Mouse (Mus musculus) hindbrain, embryonic 13.5 days (tissue): ENCODE measurements around the gene 1700025G04Rik. TPM values are rescaled to one million over a fixed set of nuclear protein-coding genes. Genes with fewer than 3 reads are reported as not detected.
A peak's percentile ranks its signal among the peaks of the same experiment; 100 is the strongest.

ENCODE experiments used
- ATAC-seq: fragments of 200-750 bp; cut with Nextera tagmentation; 2 replicates; pipeline ENCODE4 v1.8.0; 2017; ENCODE audit warnings: moderate TSS enrichment; ENCODE audit not compliant: low FRiP score
- H3K27ac ChIP-seq: fragments of 300-500 bp; sonication (generic); 2 replicates; pipeline ENCODE4 v1.5.1; 2015; ENCODE audit warnings: inconsistent platforms, mild to moderate bottlenecking, moderate library complexity
- H3K27me3 ChIP-seq: fragments of 300-500 bp; sonication (generic); 2 replicates; pipeline ENCODE4 v1.6.1; 2015; ENCODE audit warnings: mild to moderate bottlenecking, inconsistent platforms
- H3K36me3 ChIP-seq: fragments of 300-500 bp; sonication (generic); 2 replicates; pipeline ENCODE4 v1.6.1; 2015; ENCODE audit warnings: mild to moderate bottlenecking, inconsistent platforms
- H3K4me1 ChIP-seq: fragments of 300-500 bp; sonication (generic); replicated peaks from 2 replicates; pipeline ENCODE4 v1.6.1; 2015; ENCODE audit warnings: inconsistent platforms
- H3K4me2 ChIP-seq: fragments of 300-500 bp; sonication (generic); 2 replicates; pipeline ENCODE4 v1.6.1; 2015; ENCODE audit warnings: inconsistent platforms, mild to moderate bottlenecking, moderate library complexity
- H3K4me3 ChIP-seq: fragments of 300-500 bp; sonication (generic); 2 replicates; pipeline ENCODE4 v1.5.1; 2015; ENCODE audit warnings: mild to moderate bottlenecking, inconsistent platforms
- H3K9ac ChIP-seq: fragments of 300-500 bp; sonication (generic); 2 replicates; pipeline ENCODE4 v1.6.1; 2015; ENCODE audit warnings: mild to moderate bottlenecking, inconsistent platforms
- H3K9me3 ChIP-seq: fragments of 300-500 bp; sonication (generic); 2 replicates; pipeline ENCODE4 v1.6.1; 2016; ENCODE audit warnings: inconsistent platforms
- WGBS: fragments of 180-500 bp; shearing (Covaris S2); methylation state at CpG from one replicate; pipeline ENCODE4 v1.1.7; 2015; 5-methylcytosine and 5-hydroxymethylcytosine counted together
- polyA plus RNA-seq: library from polyadenylated mRNA; unstranded; fragments of >200 nt; fragmentation: Nextera tagmentation; extraction: Ambion mirVana; gene quantifications from 2 replicates; pipeline ENCODE4 v1.2.1, GENCODE M21; 2015

The 1700025G04Rik gene
- polyA plus RNA-seq, 1 experiment from 2014 or later, result 41.0 TPM

DNA sequence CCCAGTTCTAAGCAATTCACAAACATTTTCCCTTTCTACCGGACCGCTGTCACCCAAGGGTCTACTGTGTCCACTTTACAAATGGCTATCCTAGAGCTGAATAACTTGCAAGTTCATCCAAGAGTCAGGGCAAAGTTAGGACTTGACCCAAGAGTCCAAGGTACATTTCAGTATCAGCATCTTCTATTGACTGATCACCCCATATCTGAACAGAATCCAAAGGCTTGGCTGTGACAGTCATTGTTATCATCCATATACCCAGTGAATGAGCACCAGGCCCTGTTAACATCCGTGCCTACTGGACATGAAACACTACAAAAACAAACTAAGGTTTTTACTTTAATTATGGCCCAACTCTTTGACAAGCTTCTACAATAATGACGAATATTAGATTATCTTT, 48.9 kb downstream of the 1700025G04Rik start:
- Histone ChIP-seq H3K27me3 (no peaks in the 10 kb centered on the region), H3K4me3 (no peak overlapping the region), H3K27ac (no peak overlapping the region), H3K4me1 (peaks cover 47% of the 10 kb centered on the region), H3K4me2 (no peak overlapping the region), H3K9ac (no peak overlapping the region), H3K36me3 (no peaks in the 10 kb centered on the region), H3K9me3 (no peaks in the 10 kb centered on the region)
- ATAC-seq, result no peak
- 91% methylated on average over 4 of the region's 4 CpGs for WGBS

DNA sequence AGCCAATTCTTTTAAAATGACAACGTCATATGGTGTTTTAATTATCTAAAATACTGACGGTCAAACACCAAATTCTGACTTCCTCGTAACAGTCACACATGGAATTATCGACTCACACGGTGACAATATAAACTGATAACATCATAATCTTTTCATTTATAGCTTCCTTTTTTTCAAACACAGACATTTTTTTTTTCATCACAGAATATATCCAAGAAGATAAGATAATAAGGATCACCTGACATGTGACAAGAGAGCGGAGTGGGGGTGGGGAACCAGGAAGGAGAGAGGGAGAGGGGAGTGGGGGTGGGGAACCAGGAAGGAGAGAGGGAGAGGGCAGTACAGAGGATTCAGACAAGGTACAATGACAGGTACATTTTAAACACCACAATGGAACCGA, 49.9 kb downstream of the 1700025G04Rik start:
- ATAC-seq, result no peak
- no peak overlapping the region for H3K27ac ChIP-seq
- no peak overlapping the region for H3K4me2 ChIP-seq
- H3K4me3 ChIP-seq, result no peak overlapping the region
- peaks cover 48% of the 10 kb centered on the region for H3K4me1 ChIP-seq
- no peaks in the 10 kb centered on the region for H3K36me3 ChIP-seq
- 75% methylated on average over 7 of the region's 7 CpGs for WGBS
- H3K9ac ChIP-seq, result no peak overlapping the region
- H3K27me3 ChIP-seq, result no peaks in the 10 kb centered on the region
- H3K9me3 ChIP-seq, result no peaks in the 10 kb centered on the region

DNA sequence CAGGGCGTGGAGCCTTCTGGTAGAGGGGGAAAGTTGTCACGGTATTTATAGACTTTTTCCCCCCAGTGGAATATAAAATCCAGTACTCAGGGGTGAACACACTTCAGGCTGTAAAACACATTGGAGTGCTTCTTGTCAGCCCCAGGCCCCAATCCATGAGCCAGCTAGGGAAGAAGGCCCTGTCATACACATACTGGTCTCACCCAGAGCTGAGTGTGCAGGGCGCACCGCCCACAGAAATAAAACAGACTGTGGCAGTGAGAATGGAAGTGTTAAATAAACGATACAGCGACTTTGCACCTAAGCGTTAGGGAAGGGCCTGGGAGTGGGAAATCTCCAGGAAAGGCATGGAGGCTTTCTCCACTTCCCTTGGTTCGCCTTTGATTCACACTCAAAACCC, 50.3 kb downstream of the 1700025G04Rik start:
- Histone ChIP-seq H3K4me2 (no peak overlapping the region), H3K27me3 (no peaks in the 10 kb centered on the region), H3K9ac (no peak overlapping the region), H3K36me3 (no peaks in the 10 kb centered on the region), H3K4me1 (peaks cover 53% of the 10 kb centered on the region), H3K4me3 (no peak overlapping the region), H3K27ac (no peak overlapping the region), H3K9me3 (no peaks in the 10 kb centered on the region)
- WGBS, result 86% methylated on average over 8 of the region's 8 CpGs
- ATAC-seq, result no peak

DNA sequence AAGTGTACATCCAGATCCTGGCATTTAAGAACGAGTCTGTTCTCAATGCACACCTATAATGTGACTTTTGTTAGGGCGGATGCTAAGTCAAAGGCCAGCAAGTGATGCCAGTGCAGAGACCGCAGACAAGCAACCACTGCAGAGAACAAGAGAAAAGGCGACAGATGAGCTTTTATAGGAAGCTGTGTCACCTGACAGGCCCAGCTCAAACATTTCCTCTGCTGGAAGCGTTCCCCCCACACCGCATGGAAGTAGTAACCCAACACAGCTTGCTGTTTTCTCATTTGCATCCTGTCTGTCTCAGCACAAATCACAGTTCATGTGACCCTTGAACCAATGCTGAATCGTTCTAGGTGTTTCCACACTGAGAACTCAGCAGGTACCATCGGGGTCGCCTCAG, 51.8 kb downstream of the 1700025G04Rik start:
- WGBS, result 55% methylated on average over 9 of the region's 9 CpGs
- Histone ChIP-seq H3K4me1 (peaks cover 54% of the 10 kb centered on the region), H3K27me3 (no peaks in the 10 kb centered on the region), H3K4me2 (no peak overlapping the region), H3K9ac (no peak overlapping the region), H3K36me3 (no peaks in the 10 kb centered on the region), H3K9me3 (no peaks in the 10 kb centered on the region), H3K4me3 (no peak overlapping the region), H3K27ac (no peak overlapping the region)
- ATAC-seq, result no peak

DNA sequence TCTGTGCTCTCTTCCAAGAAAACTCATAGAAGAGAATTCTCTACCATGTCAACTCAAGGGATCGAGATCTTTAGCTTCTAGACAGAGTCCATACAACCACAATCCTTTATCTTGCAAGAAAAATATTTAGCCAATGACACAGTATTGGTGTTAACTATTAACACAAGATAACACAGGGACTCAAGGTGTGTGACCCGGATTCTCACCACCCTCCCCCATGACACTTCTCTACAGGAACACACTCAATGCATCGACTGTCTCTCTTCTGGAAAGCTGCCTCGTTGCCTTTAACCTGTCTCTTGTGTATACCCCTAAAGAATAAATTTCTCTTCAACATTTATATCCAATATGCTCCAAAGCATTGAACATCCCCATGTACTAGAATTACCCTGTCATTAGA, 52.3 kb downstream of the 1700025G04Rik start:
- Histone ChIP-seq H3K4me2 (no peak overlapping the region), H3K27me3 (no peaks in the 10 kb centered on the region), H3K4me1 (peaks cover 54% of the 10 kb centered on the region), H3K36me3 (no peaks in the 10 kb centered on the region), H3K9ac (no peak overlapping the region), H3K27ac (no peak overlapping the region), H3K9me3 (no peaks in the 10 kb centered on the region), H3K4me3 (no peak overlapping the region)
- no peak for ATAC-seq
- 66% methylated on average over 4 of the region's 4 CpGs for WGBS

DNA sequence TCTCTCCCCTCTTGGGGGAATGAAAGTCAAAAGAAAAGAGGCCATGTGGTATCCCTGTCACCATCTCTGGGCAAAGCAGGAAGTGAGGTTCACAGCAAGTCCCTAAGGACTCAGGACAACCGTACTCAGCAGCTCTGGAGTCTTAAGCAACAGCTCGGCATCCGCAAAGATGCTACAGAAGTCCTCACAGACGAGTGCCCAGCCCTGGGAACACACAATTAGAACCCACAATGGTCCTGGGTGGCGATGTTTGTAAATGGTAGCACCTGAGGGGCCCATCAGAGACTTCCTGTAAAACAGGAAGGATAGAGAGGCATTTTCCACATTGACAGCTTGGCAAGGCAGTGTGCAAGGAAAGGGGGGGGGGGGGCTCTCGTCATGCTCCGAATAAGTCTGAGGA, 55.2 kb downstream of the 1700025G04Rik start:
- Histone ChIP-seq H3K27me3 (no peaks in the 10 kb centered on the region), H3K9ac (no peak overlapping the region), H3K36me3 (no peaks in the 10 kb centered on the region), H3K4me3 (no peak overlapping the region), H3K9me3 (no peaks in the 10 kb centered on the region), H3K4me2 (no peak overlapping the region), H3K27ac (no peak overlapping the region), H3K4me1 (peaks cover 46% of the 10 kb centered on the region)
- 66% methylated on average over 6 of the region's 7 CpGs for WGBS
- no peak for ATAC-seq

DNA sequence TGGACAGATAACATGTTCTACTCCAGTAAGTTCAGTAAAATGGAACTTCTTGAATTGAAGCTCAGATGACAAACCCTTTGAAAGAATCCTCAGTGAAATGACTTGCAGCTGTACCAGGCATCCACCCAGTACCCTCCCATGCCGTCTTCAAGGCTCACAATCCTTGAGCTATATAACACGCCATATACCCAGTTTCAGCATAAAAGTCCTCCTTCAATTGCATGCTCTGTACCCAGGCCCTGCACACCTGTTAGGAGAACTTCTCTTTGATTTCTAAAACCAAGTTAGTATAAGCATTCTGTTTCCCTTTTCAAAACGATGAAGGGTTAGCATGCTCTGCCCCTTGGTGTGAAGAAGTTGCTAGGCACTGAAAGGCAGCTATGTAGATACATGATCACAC, 56.2 kb downstream of the 1700025G04Rik start:
- Histone ChIP-seq H3K9me3 (no peaks in the 10 kb centered on the region), H3K4me3 (no peak overlapping the region), H3K27me3 (no peaks in the 10 kb centered on the region), H3K4me2 (no peak overlapping the region), H3K9ac (no peak overlapping the region), H3K36me3 (no peaks in the 10 kb centered on the region), H3K27ac (no peak overlapping the region), H3K4me1 (peaks cover 40% of the 10 kb centered on the region)
- ATAC-seq, result no peak
- WGBS, result 78% methylated on average over 3 of the region's 3 CpGs

DNA sequence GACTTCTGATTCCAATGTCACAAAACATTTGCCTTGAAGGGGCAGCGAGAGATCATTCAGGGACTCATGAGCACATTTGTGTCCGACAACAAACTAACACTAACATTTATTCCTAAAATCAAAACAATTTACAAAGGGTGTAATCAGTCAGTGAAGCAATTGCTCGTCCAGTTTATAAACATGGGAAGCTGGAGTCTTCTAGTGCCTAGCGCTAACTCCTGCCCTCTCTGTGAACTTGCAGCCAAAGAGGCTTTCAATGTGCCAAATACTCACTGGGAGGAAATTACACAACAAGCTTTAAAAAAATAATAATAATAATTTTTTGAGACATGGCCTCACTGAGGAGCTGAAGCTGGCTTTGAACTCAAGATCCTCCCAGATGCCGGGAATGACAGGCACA, 57.8 kb downstream of the 1700025G04Rik start:
- no peak for ATAC-seq
- Histone ChIP-seq H3K27me3 (no peaks in the 10 kb centered on the region), H3K4me1 (peaks cover 27% of the 10 kb centered on the region), H3K36me3 (no peaks in the 10 kb centered on the region), H3K27ac (no peak overlapping the region), H3K9me3 (no peaks in the 10 kb centered on the region), H3K4me3 (no peak overlapping the region), H3K9ac (no peak overlapping the region), H3K4me2 (no peak overlapping the region)
- WGBS, result 95% methylated on average over 5 of the region's 5 CpGs

DNA sequence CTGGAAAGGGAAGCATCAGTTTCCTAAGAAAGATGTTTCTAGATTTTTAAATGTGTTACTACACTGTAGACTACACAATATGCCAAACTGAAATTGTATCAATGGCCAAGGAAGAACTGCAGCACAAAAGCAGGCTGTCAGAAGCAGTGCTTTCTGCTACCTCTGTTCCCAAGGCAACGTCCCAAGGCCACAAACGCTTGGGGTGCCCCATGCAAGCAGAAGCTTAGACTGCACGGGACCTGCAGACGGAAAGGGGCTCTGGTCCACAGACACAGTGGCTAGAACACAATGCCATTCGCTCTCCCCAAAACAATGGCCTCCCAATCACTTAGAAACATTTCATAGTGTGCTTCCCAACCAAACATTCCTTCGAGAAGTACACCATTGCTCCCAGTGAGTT, 59.4 kb downstream of the 1700025G04Rik start:
- no peak for ATAC-seq
- no peak overlapping the region for H3K9ac ChIP-seq
- 20% methylated on average over 6 of the region's 6 CpGs for WGBS
- H3K9me3 ChIP-seq, result no peaks in the 10 kb centered on the region
- peak overlapping the region; percentile 48 for H3K27ac ChIP-seq
- peaks cover 22% of the 10 kb centered on the region for H3K4me1 ChIP-seq
- H3K4me3 ChIP-seq, result no peak overlapping the region
- H3K27me3 ChIP-seq, result no peaks in the 10 kb centered on the region
- H3K4me2 ChIP-seq, result no peak overlapping the region
- no peaks in the 10 kb centered on the region for H3K36me3 ChIP-seq

DNA sequence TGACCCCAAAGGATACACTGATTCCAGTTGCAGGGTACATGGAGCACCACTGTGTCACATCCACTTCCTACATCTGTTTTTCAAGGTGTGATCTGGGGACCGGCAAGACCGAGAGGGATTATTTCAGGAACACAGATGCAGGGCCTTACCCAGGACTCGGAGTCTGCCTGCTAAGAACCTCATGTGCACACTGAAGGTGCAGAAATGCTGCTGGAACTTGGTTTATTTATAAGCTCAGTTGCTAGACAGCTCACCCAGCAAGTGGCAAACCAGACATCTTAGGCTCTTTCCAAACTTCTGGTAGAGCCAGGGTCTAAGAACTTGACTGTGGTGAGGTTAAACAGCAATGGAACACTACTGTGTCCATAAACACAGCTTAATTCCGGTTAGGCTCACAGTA, 61.2 kb downstream of the 1700025G04Rik start:
- no peaks in the 10 kb centered on the region for H3K27me3 ChIP-seq
- 89% methylated on average over 4 of the region's 4 CpGs for whole genome bisulfite sequencing
- no peak for ATAC-seq
- no peaks in the 10 kb centered on the region for H3K9me3 ChIP-seq
- no peak overlapping the region for H3K4me2 ChIP-seq
- no peak overlapping the region for H3K27ac ChIP-seq
- no peaks in the 10 kb centered on the region for H3K36me3 ChIP-seq
- H3K9ac ChIP-seq, result no peak overlapping the region
- peaks cover 15% of the 10 kb centered on the region for H3K4me1 ChIP-seq
- H3K4me3 ChIP-seq, result no peak overlapping the region

DNA sequence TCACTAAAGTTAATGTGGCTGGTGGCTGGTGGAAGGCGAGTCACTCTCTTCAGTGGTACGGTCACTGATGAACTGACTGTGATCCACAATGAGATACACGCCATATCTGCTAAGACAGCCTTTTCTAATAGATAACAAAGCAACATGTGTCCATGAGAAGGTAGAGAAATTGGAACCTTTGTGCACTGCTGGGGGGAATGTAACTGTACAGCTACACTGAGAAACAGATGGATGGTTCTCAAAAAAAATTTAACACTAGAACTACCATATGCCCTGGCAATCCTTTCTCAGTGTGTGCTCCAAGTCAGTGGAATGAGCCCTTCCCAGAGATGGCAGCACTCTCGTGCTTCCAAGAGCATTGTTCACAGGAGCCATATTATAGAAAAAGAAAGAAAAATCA, 63.2 kb downstream of the 1700025G04Rik start:
- H3K9ac ChIP-seq, result no peak overlapping the region
- H3K27me3 ChIP-seq, result no peaks in the 10 kb centered on the region
- no peak overlapping the region for H3K27ac ChIP-seq
- H3K9me3 ChIP-seq, result no peaks in the 10 kb centered on the region
- no peak for ATAC-seq
- no peaks in the 10 kb centered on the region for H3K36me3 ChIP-seq
- H3K4me2 ChIP-seq, result no peak overlapping the region
- H3K4me3 ChIP-seq, result no peak overlapping the region
- 91% methylated on average over 4 of the region's 4 CpGs for WGBS
- peaks cover 15% of the 10 kb centered on the region for H3K4me1 ChIP-seq

DNA sequence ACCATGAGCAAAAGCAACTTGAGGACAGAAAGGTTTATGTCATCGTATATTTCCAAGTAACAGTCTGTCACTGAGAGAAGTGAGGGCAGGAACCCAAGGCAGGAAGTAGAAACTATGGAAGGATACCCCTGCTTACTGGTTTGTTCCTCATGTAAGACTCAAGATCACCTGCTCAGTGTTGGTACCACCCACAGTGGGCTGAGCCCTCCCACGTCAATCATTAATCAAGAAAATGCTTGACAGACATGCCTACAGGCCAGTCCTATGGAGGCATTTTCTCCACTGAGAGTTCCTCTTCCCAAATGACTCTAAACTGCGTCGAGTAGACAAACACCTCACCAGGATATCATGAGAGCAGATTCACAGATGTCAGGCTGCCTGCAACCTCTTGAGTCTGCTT, 64.6 kb downstream of the 1700025G04Rik start:
- H3K27ac ChIP-seq, result no peak overlapping the region
- no peak overlapping the region for H3K4me2 ChIP-seq
- no peak for ATAC-seq
- H3K4me1 ChIP-seq, result peaks cover 9% of the 10 kb centered on the region
- WGBS, result 92% methylated on average over 4 of the region's 4 CpGs
- no peak overlapping the region for H3K9ac ChIP-seq
- no peaks in the 10 kb centered on the region for H3K9me3 ChIP-seq
- H3K27me3 ChIP-seq, result no peaks in the 10 kb centered on the region
- H3K4me3 ChIP-seq, result no peak overlapping the region
- H3K36me3 ChIP-seq, result no peaks in the 10 kb centered on the region

DNA sequence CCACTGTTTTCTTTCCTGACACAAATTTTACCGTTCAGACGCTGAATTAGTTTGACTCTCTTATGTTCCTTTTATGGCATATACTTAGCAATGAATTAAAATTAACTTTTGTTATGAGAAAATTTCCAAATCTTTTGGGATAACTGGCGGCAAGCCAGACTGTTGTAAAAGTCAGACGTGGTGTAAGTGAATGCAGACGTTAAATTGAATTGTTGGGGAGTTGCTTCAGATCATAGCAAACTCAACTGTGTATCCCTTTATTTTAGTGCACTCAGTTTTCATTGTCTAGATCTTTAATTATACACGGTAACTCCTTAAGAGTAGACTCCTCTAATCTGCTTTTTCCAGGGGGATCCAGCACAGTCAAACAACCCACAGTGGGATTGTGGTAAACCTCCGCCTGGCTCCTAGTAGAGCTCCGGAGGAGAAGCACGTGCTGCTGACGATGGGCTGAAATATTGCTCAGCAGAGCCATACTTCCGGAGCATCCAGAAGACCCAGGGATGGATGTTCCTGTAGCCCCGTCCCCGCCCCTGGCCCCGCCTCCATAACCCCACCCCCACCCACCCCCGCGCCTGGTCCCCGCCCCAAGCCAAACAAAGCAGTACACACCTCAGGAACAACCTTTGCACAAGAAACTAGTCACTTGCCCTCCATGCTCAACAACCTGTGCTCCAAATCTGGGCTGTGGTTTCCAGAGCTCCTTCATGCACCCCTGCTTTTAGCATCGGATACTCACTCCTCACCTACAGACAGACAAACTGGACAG, 65.7 kb downstream of the 1700025G04Rik start:
- Histone ChIP-seq H3K4me1 (peaks cover 7% of the 10 kb centered on the region), H3K27me3 (no peaks in the 10 kb centered on the region), H3K4me2 (no peak overlapping the region), H3K36me3 (no peaks in the 10 kb centered on the region), H3K27ac (no peak overlapping the region), H3K9ac (no peak overlapping the region), H3K9me3 (no peaks in the 10 kb centered on the region), H3K4me3 (no peak overlapping the region)
- WGBS, result 84% methylated on average over 18 of the region's 18 CpGs
- ATAC-seq, result no peak
